Mouse (Mus musculus) bone marrow, adult 2 months (tissue): ENCODE measurements around the gene Fkbpl.

Experiments used
- CTCF ChIP-seq: fragments of 200-500 bp; IDR thresholded peaks from 2 replicates; pipeline ENCODE4 v1.5.1; 2011; ENCODE audit warnings: low read length, control low read depth; ENCODE audit not compliant: control insufficient read depth, insufficient read depth
- POLR2A ChIP-seq: fragments of 200-500 bp; IDR thresholded peaks from 2 replicates; pipeline ENCODE4 v1.6.1; 2011; ENCODE audit warnings: low read depth, mild to moderate bottlenecking, control low read depth, low read length, borderline replicate concordance; ENCODE audit not compliant: control insufficient read depth

- TF ChIP-seq CTCF (no peak), POLR2A (no peak)
These were observed 26.8 kb downstream of the Fkbpl start for GRCm38 (mm10) chr17:34671151-34672066.
